Mouse (Mus musculus) cortical plate, adult 2 months (tissue): Measurements from ENCODE around the gene Mapk3. TPM values are rescaled to one million over a fixed set of nuclear protein-coding genes. Genes with fewer than 3 reads are reported as not detected.

Experiments used
- H3K27ac ChIP-seq: fragments of 200-500 bp; 2 replicates; pipeline ENCODE4 v1.5.1; 2012; ENCODE audit warnings: low read length, control low read depth, inconsistent platforms; ENCODE audit not compliant: insufficient read depth
- H3K4me1 ChIP-seq: fragments of 200-500 bp; 2 replicates; pipeline ENCODE4 v1.6.1; 2011; ENCODE audit warnings: low read length; ENCODE audit not compliant: control insufficient read depth, insufficient read depth
- H3K4me3 ChIP-seq: fragments of 200-500 bp; 2 replicates; pipeline ENCODE4 v1.5.1; 2011; ENCODE audit warnings: mild to moderate bottlenecking, low read length, control low read depth; ENCODE audit not compliant: insufficient read depth
- CTCF ChIP-seq: fragments of 200-500 bp; IDR thresholded peaks from 2 replicates; pipeline ENCODE4 v1.5.1; 2011; ENCODE audit warnings: mild to moderate bottlenecking, control low read depth, low read length; ENCODE audit not compliant: insufficient read depth; ENCODE audit errors: extremely low read depth
- POLR2A ChIP-seq: fragments of 200-500 bp; IDR thresholded peaks from 2 replicates; pipeline ENCODE4 v1.6.1; 2011; ENCODE audit warnings: mild to moderate bottlenecking, low read length, control low read depth; ENCODE audit not compliant: insufficient read depth; ENCODE audit errors: extremely low read depth
- polyA plus RNA-seq: library from polyadenylated mRNA; depleted of rRNA; stranded (reverse); fragments of >200 nt; gene quantifications from 2 replicates; pipeline ENCODE4 v1.2.3, GENCODE M21; 2012

Mapk3 gene
- polyA plus RNA-seq, 1 experiment: 283 TPM

DNA sequence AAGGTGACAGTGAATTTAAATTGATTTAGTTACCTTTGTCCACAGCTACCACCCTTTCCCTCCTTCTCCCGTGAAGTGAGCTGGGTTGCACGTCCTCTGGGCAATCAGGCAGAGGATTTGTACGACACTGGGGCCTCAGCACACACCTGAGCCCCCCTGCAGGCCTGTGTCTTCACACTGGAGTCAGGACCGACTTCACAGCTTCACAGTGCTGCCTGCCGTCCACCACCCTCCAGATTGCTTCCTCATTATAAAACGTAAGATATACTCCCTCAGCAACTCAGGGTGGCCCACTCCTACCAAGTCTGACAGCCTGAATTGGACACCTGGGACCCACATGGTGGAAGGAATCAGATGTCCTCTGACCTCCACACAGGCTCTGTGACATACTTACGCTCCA, 862 bp upstream of the Mapk3 start:
- H3K27ac ChIP-seq: no peak overlapping the region
- peaks cover 14% of the 10 kb centered on the region for H3K4me1 ChIP-seq
- TF ChIP-seq POLR2A (no peak), CTCF (no peak)
- no peak overlapping the region for H3K4me3 ChIP-seq

DNA sequence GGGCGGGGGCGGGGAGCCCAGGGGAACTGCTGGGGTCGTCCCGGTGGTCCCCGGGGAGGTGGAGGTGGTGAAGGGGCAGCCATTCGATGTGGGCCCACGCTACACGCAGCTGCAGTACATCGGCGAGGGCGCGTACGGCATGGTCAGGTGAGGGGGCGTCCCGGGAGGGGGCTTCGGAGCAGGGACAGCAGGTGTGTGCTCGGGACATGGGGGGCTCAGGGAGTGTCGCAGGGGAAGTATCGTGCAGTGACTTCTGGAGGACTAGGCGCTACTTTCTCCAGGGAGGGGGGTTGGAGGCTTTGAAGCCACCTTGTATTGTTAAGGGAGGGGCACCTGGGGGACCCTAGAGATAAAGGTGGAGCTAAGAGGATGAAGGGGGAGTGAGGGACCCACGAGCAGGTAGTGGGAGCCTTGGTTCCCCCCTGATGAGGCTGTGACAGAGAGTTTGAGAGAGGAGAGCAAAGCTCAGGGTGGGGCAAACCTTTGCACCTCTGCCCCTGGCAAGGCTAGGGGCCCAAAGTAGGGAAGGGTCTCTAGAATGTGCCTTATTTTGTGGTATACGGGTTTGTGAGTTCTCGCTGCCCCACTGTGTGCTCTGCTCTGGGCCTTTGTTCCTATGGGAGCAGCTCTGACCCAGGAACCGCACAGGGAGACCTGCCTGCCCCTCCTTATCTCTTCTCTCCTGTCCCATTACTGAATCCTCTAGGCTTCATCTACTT, 430 bp downstream of the Mapk3 start:
- Histone ChIP-seq H3K27ac (peak overlapping the region; percentile 89), H3K4me1 (peaks cover 12% of the 10 kb centered on the region), H3K4me3 (peak overlapping the region; percentile 71)
- TF ChIP-seq CTCF: no peak
- TF ChIP-seq POLR2A: no peak

DNA sequence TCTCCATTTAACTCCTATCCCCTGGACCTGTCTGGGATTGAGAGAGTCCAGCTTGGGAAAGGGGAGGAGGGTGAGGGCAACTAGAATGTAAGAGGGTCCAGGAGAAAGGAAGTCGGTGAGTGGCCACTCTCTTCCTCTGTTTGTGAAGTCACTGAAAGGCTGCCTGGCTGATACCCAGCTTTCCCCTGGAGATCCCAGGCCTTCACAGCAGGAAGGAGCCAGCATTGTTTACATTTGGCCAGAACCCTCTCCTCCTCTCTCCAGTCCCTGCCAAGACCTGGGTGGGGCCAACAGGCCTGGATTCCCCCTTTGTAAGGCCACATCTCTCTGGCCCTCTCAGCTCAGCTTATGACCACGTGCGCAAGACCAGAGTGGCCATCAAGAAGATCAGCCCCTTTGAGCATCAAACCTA, 996 bp downstream of the Mapk3 start:
- Histone ChIP-seq H3K4me1 (peaks cover 12% of the 10 kb centered on the region), H3K4me3 (peak overlapping the region; percentile 71), H3K27ac (peak overlapping the region; percentile 89)
- TF ChIP-seq CTCF (no peak), POLR2A (no peak)

DNA sequence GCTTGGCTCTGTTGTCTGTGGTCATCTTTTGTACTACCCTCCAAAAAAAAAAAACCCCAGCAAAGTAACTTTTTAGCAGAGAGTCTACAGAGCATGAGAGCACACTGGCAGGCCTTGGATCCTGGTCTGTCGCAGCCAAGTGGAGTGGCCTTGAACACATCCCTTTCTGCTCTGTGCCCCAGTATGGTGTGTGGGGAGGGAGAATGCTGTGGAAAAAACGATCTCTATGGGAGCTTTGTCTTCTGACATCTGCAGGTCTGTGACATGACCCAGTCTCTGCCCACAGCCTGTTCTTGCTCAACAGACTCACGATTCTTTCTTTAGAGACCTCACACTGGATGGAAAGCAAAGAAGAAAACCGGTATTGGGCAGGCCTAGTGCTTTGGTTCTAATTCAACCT, 1.6 kb downstream of the Mapk3 start:
- Histone ChIP-seq H3K27ac (peak overlapping the region; percentile 89), H3K4me1 (peaks cover 12% of the 10 kb centered on the region), H3K4me3 (peak overlapping the region; percentile 71; the same call in 1 of the 2 replicates)
- TF ChIP-seq POLR2A (0 out of 2 replicates have a peak, but pooled peaks have one; percentile 17), CTCF (no peak)

DNA sequence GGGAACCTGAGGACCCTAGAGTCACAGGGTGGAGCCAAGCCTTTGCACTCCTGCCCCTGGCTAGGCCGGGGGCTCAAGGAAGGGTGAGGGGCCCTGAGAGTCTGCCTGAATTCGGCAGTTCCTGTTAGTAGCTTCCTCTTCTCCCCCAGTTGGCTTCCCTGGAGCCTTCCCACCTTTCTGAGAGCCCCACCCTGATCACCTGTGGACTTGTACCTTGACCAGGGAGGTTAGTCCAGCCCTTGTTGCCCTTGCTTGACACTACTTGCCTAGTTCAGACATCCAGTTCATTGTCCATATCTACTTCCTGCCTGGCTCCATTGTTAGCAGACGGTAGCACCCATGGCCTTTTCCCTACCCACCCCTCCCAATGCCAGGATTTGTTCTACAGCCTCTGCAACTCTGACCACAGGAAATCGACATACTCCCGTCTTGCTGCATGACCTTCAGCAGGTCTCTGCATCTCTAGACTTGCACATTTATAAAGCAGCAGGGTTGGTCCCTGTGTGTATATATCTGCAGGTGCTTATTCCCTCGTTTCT, 2.2 kb downstream of the Mapk3 start:
- no peak for TF ChIP-seq CTCF
- no peak for TF ChIP-seq POLR2A
- Histone ChIP-seq H3K27ac (peak overlapping the region; percentile 57), H3K4me1 (peaks cover 12% of the 10 kb centered on the region), H3K4me3 (no peak overlapping the region)

DNA sequence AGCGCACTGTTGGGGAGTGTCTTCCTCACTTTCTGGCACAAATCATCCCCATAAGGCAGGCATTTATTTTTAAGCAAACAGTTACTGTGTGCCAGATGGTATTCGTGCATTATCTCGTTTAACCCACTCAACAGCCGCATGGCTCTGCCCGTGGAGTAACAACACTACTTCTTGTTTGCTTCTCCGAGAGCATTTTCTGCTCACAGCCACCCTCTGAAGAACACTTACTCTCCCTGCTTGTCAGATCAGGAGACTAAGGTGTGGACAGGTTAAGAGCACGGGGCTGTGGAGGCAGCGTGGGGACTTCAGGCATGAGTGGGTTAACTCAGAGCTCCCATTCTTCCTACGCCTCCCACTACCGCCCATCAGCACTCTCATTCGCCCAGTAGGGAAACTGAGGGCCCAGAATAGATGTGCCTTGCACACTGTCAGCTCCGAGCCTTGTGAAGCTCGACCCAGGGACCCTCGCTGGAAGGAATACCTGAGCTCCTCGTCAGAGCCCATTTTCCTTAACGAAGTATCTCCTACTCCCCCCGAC, 3.1 kb downstream of the Mapk3 start:
- Histone ChIP-seq H3K27ac (peak overlapping the region; percentile 83; the same call in 1 of the 2 replicates), H3K4me1 (peaks cover 12% of the 10 kb centered on the region), H3K4me3 (no peak overlapping the region)
- TF ChIP-seq CTCF: no peak
- TF ChIP-seq POLR2A: no peak

DNA sequence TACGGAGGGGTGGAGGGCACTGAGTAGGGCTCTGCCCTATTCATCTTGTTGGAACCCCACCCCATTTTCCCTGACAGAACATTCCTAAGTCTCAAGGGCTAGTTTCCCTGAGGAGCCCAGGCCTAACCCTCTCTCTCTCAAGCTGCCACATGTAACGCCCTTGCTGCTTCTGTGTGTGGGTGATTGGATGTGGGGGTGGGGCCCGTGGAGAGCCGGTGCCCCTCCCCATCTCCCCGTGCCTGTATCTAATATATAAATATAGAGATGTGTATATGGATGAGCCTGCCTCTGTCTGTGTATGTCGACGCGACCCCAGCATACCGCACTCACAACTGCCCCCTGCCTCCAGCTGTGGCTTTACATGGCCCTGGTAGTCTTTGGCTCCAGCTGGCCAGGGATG, 6.1 kb downstream of the Mapk3 start:
- TF ChIP-seq CTCF (no peak), POLR2A (no peak)
- Histone ChIP-seq H3K27ac (no peak overlapping the region), H3K4me1 (peaks cover 12% of the 10 kb centered on the region), H3K4me3 (no peak overlapping the region)

DNA sequence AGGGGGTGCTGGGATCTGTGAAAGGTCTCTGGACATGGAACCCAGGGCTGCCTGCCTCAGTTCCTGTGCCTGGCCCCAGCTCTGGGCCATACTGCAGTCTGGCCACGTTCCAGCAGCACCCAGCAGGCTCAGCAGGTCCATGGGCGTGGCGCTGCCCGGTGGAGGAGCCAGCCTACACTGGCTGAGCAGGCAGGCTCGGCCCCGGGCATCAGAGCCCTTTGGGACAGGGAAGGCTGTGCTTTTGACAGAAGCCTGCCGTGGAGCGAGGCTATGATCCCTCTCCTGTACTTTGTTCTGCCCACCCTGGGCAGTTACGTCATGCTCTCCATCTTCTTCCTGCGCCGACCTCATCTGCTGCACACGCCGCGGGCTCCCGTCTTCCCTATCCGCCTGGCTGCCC, 6.8 kb downstream of the Mapk3 start, which contains the start of gene Gdpd3:
Gdpd3 (plus strand) TSS at position 134 of the 400 bp plus-strand sequence.
- H3K27ac ChIP-seq: no peak within 1 kb of the TSS
- H3K4me1 ChIP-seq: peaks cover 10% of the 10 kb centered on the region
- no peak for TF ChIP-seq CTCF
- no peak within 1 kb of the TSS for H3K4me3 ChIP-seq

DNA sequence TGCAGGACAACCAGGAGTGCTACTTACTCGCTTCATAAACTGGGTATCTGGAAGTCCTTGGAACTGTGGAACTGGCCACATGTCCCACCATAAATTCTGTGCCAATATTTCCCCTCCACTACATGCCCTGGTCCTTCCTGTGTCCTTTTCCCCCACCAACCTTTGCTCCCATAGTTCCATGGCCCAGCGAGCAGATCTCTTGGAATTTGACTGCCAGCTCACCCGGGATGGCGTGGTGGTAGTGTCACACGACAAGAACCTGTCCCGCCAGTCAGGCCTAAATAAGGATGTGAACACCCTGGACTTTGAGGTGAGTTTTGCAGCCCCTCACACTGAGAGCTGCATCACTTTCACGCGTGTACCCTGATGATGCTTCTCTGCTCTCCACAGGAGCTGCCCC, 7.6 kb downstream of the Mapk3 start:
- Histone ChIP-seq H3K27ac (no peak overlapping the region), H3K4me1 (peaks cover 6% of the 10 kb centered on the region), H3K4me3 (no peak overlapping the region)
- TF ChIP-seq CTCF (no peak), POLR2A (no peak)

DNA sequence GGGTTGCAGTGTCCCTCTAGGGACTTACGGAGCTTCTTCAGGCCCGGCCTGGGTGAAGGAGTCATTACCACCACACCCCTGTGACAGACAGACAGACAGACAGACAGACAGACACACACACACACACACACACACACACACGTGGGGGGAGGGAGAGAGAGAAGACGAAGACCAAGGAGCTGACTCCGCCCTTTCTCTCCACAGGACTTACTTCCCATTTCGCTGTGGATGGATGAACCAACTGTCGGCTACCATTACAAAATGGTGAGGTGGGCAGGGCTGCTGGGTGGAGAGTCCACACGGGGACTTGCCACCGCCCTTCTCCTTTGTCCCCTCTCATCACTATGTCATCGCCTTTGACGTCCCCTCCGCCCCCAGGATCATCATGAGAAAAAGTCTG, 11.4 kb downstream of the Mapk3 start:
- TF ChIP-seq POLR2A (no peak), CTCF (no peak)
- no peak overlapping the region for H3K4me3 ChIP-seq

More for the DNA sequence above, 11.4 kb downstream of the Mapk3 start:
- Histone ChIP-seq H3K27ac (no peak overlapping the region), H3K4me1 (no peaks in the 10 kb centered on the region)
